Mouse (Mus musculus): ENCODE results near the gene Lrrc42. TPM values are rescaled to one million over a fixed set of nuclear protein-coding genes. Genes with fewer than 3 reads are reported as not detected.

Gene Lrrc42
- polyA plus RNA-seq, 1 experiment from 2014 or later, result 59.4 TPM

DNA sequence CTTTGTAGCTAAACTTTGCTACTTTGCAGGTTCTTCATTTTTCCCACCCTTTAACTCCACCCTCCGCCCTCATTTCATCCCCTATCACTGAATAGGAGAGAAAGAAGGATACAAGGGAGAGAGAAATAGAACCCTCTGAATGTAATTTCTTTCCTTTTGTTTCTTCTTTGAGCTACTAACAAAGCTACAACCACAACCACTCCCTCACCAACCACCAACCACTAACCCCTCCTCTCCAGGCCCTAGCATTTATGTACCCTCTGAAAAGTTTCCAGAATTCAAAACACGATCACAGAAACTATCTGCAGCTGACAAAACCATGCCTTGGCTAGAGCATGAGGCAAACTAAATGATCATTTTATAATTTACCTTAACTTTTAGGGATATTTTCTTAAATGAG is 56.9 kb downstream of the Lrrc42 start:
- no peak overlapping the region for H3K27ac ChIP-seq (ENCODE audit: low read length)
- no peak overlapping the region for H3K9ac ChIP-seq (ENCODE audit: low read depth, low read length)
- WGBS, result 97% methylated on average over 2 of the region's 2 CpGs
- peaks cover 48% of the 10 kb centered on the region for H3K36me3 ChIP-seq (ENCODE audit: control insufficient read depth, insufficient read depth, low read length)
- H3K27me3 ChIP-seq (ENCODE audit: control insufficient read depth, insufficient read depth, low read depth, low read length), result no peaks in the 10 kb centered on the region
- H3K4me3 ChIP-seq (ENCODE audit: low read depth, low read length), result no peak overlapping the region
- no peaks in the 10 kb centered on the region for H3K9me3 ChIP-seq (replicated peaks; ENCODE audit: control insufficient read depth, low read length, poor library complexity, severe bottlenecking)
- ATAC-seq, result no peak
- no peak overlapping the region for H3K4me2 ChIP-seq (ENCODE audit: low read length)
- H3K4me1 ChIP-seq (ENCODE audit: control insufficient read depth, insufficient read depth, low read length), result no peaks in the 10 kb centered on the region

DNA sequence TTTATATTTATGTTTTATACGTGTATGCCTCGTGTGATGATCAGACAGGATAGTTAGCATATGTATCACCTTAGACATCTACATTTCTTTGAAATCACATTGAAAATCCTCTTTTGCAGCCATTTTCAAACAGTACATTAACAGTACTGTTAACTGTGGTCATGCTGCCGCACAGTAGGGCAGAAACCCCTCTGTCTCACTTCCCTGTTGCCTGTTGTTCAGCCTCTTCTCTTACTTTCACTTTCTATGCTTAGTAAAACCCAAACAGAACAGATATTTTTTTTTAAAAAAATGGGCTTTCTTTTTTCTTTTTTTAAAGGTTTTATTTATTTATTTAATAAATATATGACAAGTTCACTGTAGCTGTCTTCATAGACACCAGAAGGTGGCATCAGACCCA is 59.5 kb downstream of the Lrrc42 start:
- peaks cover 45% of the 10 kb centered on the region for H3K36me3 ChIP-seq (ENCODE audit: control insufficient read depth, insufficient read depth, low read length)
- H3K27me3 ChIP-seq (ENCODE audit: control insufficient read depth, insufficient read depth, low read depth, low read length), result no peaks in the 10 kb centered on the region
- no peak overlapping the region for H3K9ac ChIP-seq (ENCODE audit: low read depth, low read length)
- no peak overlapping the region for H3K4me3 ChIP-seq (ENCODE audit: low read depth, low read length)
- H3K9me3 ChIP-seq (replicated peaks; ENCODE audit: control insufficient read depth, low read length, poor library complexity, severe bottlenecking), result no peaks in the 10 kb centered on the region
- no peaks in the 10 kb centered on the region for H3K4me1 ChIP-seq (ENCODE audit: control insufficient read depth, insufficient read depth, low read length)
- ATAC-seq, result no peak
- no peak overlapping the region for H3K27ac ChIP-seq (ENCODE audit: low read length)
- H3K4me2 ChIP-seq (ENCODE audit: low read length), result no peak overlapping the region
- 95% methylated on average over 3 of the region's 3 CpGs for WGBS

DNA sequence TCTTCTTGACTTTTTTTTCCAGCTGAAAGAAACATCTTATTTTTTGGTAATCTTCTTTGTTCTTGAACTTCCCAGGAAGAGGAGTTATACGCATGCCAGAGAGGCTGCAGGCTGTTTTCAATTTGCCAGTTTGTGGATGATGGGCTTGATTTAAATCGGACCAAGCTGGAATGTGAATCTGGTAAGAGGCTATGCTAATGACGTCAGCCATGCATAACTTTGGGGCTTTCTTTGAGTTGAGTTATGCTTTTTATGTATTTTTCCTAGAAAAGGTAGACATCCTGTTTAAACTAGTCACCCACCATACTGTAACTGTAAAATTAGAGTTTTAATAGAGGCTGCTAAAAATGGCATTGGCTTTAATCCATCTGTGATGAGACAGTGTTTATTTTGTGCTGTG is 67.6 kb downstream of the Lrrc42 start:
- no peaks in the 10 kb centered on the region for H3K9me3 ChIP-seq (replicated peaks; ENCODE audit: control insufficient read depth, low read length, poor library complexity, severe bottlenecking)
- H3K4me1 ChIP-seq (ENCODE audit: control insufficient read depth, insufficient read depth, low read length), result peaks cover 16% of the 10 kb centered on the region
- H3K4me2 ChIP-seq (ENCODE audit: low read length), result no peak overlapping the region
- no peak for ATAC-seq
- peaks cover 25% of the 10 kb centered on the region for H3K36me3 ChIP-seq (ENCODE audit: control insufficient read depth, insufficient read depth, low read length)
- WGBS, result 69% methylated on average over 3 of the region's 3 CpGs
- H3K27ac ChIP-seq (ENCODE audit: low read length), result no peak overlapping the region
- no peaks in the 10 kb centered on the region for H3K27me3 ChIP-seq (ENCODE audit: control insufficient read depth, insufficient read depth, low read depth, low read length)
- no peak overlapping the region for H3K9ac ChIP-seq (ENCODE audit: low read depth, low read length)
- no peak overlapping the region for H3K4me3 ChIP-seq (ENCODE audit: low read depth, low read length)

Other genes with a start within 250 kb of the Lrrc42 start
- gene Mrpl37, start 186.7 kb downstream of the Lrrc42 start, polyA plus RNA-seq (2015; fragmentation: Nextera tagmentation; extraction: Ambion mirVana), result 74.1 and 77.3 TPM in 2 replicates
- gene Cyb5rl, start 186.5 kb downstream of the Lrrc42 start, polyA plus RNA-seq (2015; fragmentation: Nextera tagmentation; extraction: Ambion mirVana), result 4.1 and 7.2 TPM in 2 replicates
- gene Cdcp2, start 156.6 kb downstream of the Lrrc42 start, polyA plus RNA-seq (2015; fragmentation: Nextera tagmentation; extraction: Ambion mirVana), result not detected in 2 replicates
- gene Tmem59, start 75.1 kb downstream of the Lrrc42 start, polyA plus RNA-seq (2015; fragmentation: Nextera tagmentation; extraction: Ambion mirVana), result 356 and 359 TPM in 2 replicates
- 18.1 and 27.2 TPM in 2 replicates for gene Tceanc2, start 74.4 kb downstream of the Lrrc42 start, polyA plus RNA-seq (2015; fragmentation: Nextera tagmentation; extraction: Ambion mirVana)
- gene Ldlrad1, start 44.4 kb downstream of the Lrrc42 start, polyA plus RNA-seq (2015; fragmentation: Nextera tagmentation; extraction: Ambion mirVana), result not detected in 2 replicates
- gene Hspb11, start 61 bp upstream of the Lrrc42 start, polyA plus RNA-seq (2015; fragmentation: Nextera tagmentation; extraction: Ambion mirVana), result 35.6 and 39.6 TPM in 2 replicates
- not detected in 2 replicates for gene Dio1, start 53.6 kb upstream of the Lrrc42 start, polyA plus RNA-seq (2015; fragmentation: Nextera tagmentation; extraction: Ambion mirVana)
- gene Yipf1, start 60.8 kb upstream of the Lrrc42 start, polyA plus RNA-seq (2015; fragmentation: Nextera tagmentation; extraction: Ambion mirVana), result 52.2 and 53.2 TPM in 2 replicates
- 19.3 and 19.8 TPM in 2 replicates for gene Ndc1, start 114.3 kb upstream of the Lrrc42 start, polyA plus RNA-seq (2015; fragmentation: Nextera tagmentation; extraction: Ambion mirVana)
- gene Glis1, start 181.1 kb upstream of the Lrrc42 start, polyA plus RNA-seq (2015; fragmentation: Nextera tagmentation; extraction: Ambion mirVana), result 2.3 and 2.4 TPM in 2 replicates

All from midbrain, embryonic 16.5 days (tissue).